Mouse (Mus musculus): ENCODE data around the gene Hoxc11. TPM values are rescaled to one million over a fixed set of nuclear protein-coding genes. Genes with fewer than 3 reads are reported as not detected.

Hoxc11 gene
- total RNA-seq, 2 experiments from 2014 or later, result not detected

- DNase-seq (ENCODE audit: extremely low spot score in 1 of 2, low spot score in 1 of 2), result no peak
Measured at GRCm38 (mm10) chr15:103002156-103002555, 47.9 kb downstream of the Hoxc11 start.

DNA sequence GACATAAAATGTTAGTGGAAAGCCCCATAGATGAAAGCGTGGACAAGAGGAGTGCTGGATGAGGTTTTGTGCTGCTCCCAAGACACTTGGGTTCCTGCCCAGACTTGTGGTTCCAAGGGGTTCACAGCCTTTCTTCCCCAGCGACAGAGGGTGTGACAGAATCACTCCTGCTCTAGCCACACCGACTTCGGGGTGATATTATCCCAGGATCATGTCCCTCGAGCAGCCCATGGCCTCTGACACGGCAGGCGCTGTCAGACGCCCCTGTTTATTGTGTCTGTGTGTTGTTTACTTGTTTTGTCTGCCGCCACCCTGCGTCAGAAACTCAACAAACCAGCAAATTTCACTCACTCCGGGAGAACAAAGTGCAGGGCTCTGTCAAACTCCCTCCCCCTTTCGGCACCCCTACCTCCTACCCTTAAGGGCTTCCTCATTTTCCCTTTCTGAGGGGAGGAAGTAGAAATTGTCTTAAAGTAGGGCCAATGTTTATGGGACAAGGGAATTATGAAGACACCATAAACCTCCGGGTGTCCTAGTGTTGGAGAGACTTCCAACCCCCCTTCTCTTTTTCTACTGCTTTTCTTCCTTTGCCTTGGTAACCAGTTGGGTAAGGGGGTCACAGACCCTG, 48.7 kb downstream of the Hoxc11 start:
- DNase-seq (ENCODE audit: extremely low spot score in 1 of 2, low spot score in 1 of 2), result no peak

DNA sequence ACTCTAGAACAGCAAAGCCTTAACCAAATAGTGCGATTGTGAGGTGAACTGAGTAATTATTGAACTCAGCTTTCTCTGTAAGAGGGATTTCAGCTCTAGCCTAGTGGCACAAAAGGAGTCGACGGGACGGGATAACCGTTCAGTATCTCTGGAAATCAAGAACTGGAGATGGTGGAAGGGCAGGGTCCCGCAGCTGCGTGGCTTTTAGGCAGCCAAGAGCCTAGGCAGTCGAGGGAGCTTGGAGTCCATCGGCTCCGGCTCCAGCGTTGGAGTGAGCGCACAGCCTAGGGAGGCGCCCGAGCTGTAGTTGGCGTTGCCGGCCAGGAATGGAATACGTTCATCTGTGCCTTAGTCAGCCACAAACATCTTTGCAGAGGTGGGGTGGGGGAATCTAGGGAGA, 51.1 kb downstream of the Hoxc11 start:
- no peak for DNase-seq (ENCODE audit: extremely low spot score in 1 of 2, low spot score in 1 of 2)

- no peak for DNase-seq (ENCODE audit: extremely low spot score in 1 of 2, low spot score in 1 of 2)
Measured at GRCm38 (mm10) chr15:103005797-103006196, 51.6 kb downstream of the Hoxc11 start.

DNA sequence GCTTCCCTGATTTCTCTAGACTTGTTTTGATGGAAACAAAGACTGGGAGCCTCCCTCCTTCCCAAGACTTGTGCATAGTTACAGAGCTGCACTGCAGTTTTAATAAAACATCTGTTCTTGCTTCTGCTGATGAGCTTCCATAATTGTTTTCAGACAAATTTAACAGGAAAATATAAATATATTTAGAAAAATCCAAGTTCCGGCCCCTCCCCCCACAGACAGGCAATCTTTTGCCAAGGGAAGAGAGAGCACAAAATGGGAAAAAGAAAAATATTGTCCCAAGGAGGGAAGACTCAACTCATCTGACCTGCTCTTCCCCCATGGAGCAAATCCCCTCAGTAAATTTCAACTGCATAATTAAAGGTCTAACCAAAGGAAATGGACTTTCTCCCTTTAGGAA, 52.1 kb downstream of the Hoxc11 start:
- DNase-seq (ENCODE audit: extremely low spot score in 1 of 2, low spot score in 1 of 2), result no peak

Small RNA genes lying within 50 kb of the gene (microRNA-seq; reads per million reads assigned to microRNA genes)
- 0.40 to 1.1 reads per million in 2 experiments for gene Mir196a-2

Other genes starting within 250 kb of the Hoxc11 start
- 10 to 100 TPM; 85.8 to 91.4 TPM for gene Calcoco1, start 232.2 kb upstream of the Hoxc11 start, total RNA-seq (2021)
- not detected for gene Hoxc13, start 33.3 kb upstream of the Hoxc11 start, total RNA-seq (2021)
- gene Hoxc12, start 17.7 kb upstream of the Hoxc11 start, total RNA-seq (2021), result not detected
- not detected for gene Hoxc10, start 12.4 kb downstream of the Hoxc11 start, total RNA-seq (2021)
- gene Hoxc5, start 13.0 kb downstream of the Hoxc11 start, total RNA-seq (2021), result not detected
- not detected for gene Hoxc9, start 22.0 kb downstream of the Hoxc11 start, total RNA-seq (2021)
- gene Hoxc8, start 36.2 kb downstream of the Hoxc11 start, total RNA-seq (2021), result not detected
- not detected for gene Hoxc6, start 43.8 kb downstream of the Hoxc11 start, total RNA-seq (2021)
- gene Hoxc4, start 64.5 kb downstream of the Hoxc11 start, total RNA-seq (2021), result not detected
- 10 to 100 TPM; 17.4 to 20.2 TPM for gene Smug1, start 212.7 kb downstream of the Hoxc11 start, total RNA-seq (2021)

Measured in layer of hippocampus, postnatal 25 days (tissue).